Mouse (Mus musculus) midbrain, embryonic 14.5 days (tissue): ENCODE data around the gene Tmppe. TPM values are rescaled to one million over a fixed set of nuclear protein-coding genes. Genes with fewer than 3 reads are reported as not detected.

Source experiments
- ATAC-seq: fragments of 200-750 bp; cut with Nextera tagmentation; 2 replicates; pipeline ENCODE4 v1.8.0; 2017; ENCODE audit warnings: moderate number of reproducible peaks, moderate library complexity; ENCODE audit not compliant: low FRiP score, low TSS enrichment
- DNase-seq: peaks from one replicate; pipeline ENCODE4 v3.0.0-alpha.2; 2015
- H3K27ac ChIP-seq: fragments of 300-500 bp; sonication (generic); replicated peaks from 2 replicates; pipeline ENCODE4 v1.5.1; 2014; ENCODE audit warnings: mild to moderate bottlenecking, low read depth, low read length, moderate library complexity
- H3K27me3 ChIP-seq: fragments of 300-500 bp; sonication (generic); 2 replicates; pipeline ENCODE4 v1.6.1; 2014; ENCODE audit warnings: low read length, control low read depth, mixed read lengths; ENCODE audit not compliant: control insufficient read depth, insufficient read depth
- H3K36me3 ChIP-seq: fragments of 300-500 bp; sonication (generic); 2 replicates; pipeline ENCODE4 v1.6.1; 2014; ENCODE audit warnings: low read length, control low read depth; ENCODE audit not compliant: control insufficient read depth, insufficient read depth
- H3K4me1 ChIP-seq: fragments of 300-500 bp; sonication (generic); 2 replicates; pipeline ENCODE4 v1.6.1; 2014; ENCODE audit warnings: mild to moderate bottlenecking, antibody characterized with exemption, low read length, control low read depth; ENCODE audit not compliant: control insufficient read depth, insufficient read depth
- H3K4me2 ChIP-seq: fragments of 300-500 bp; sonication (generic); 2 replicates; pipeline ENCODE4 v1.6.1; 2014; ENCODE audit warnings: mild to moderate bottlenecking, low read length, moderate library complexity
- H3K4me3 ChIP-seq: fragments of 300-500 bp; sonication (generic); replicated peaks from 2 replicates; pipeline ENCODE4 v1.5.1; 2014; ENCODE audit warnings: low read depth, low read length
- H3K9ac ChIP-seq: fragments of 300-500 bp; sonication (generic); replicated peaks from 2 replicates; pipeline ENCODE4 v1.6.1; 2014; ENCODE audit warnings: mild to moderate bottlenecking, low read length, moderate library complexity
- H3K9me3 ChIP-seq: fragments of 300-500 bp; sonication (generic); 2 replicates; pipeline ENCODE4 v1.6.1; 2016; ENCODE audit warnings: low read length, control low read depth, mixed read lengths; ENCODE audit not compliant: control insufficient read depth
- WGBS: fragments of 180-500 bp; shearing (Covaris S2); extraction: QIAGEN DNeasy Blood & Tissue Kit; methylation state at CpG from one replicate; pipeline ENCODE4 v1.1.7; 2014; 5-methylcytosine and 5-hydroxymethylcytosine counted together
- polyA plus RNA-seq: library from polyadenylated mRNA; unstranded; fragments of >200 nt; fragmentation: Nextera tagmentation; extraction: Ambion mirVana; gene quantifications from 2 replicates; pipeline ENCODE4 v1.2.1, GENCODE M21; 2014

Tmppe gene
- polyA plus RNA-seq, 1 experiment from 2014 or later, result 4.1 TPM

- H3K4me3 ChIP-seq, result no peak overlapping the region
- WGBS, result 86% methylated on average over 9 of the region's 9 CpGs
- no peak for ATAC-seq
Observed at GRCm38 (mm10) chr9:114442893-114443292, 42.0 kb downstream of the Tmppe start.

GRCm38 (mm10) chr9:114443351-114443750 lies 42.4 kb downstream of the Tmppe start:
- Histone ChIP-seq H3K4me2 (no peak overlapping the region), H3K4me3 (no peak overlapping the region), H3K9me3 (no peaks in the 10 kb centered on the region), H3K36me3 (no peaks in the 10 kb centered on the region), H3K4me1 (no peaks in the 10 kb centered on the region), H3K27me3 (no peaks in the 10 kb centered on the region), H3K27ac (no peak overlapping the region), H3K9ac (no peak overlapping the region)
- WGBS, result 94% methylated on average over 8 of the region's 8 CpGs
- no peak for DNase-seq
- ATAC-seq, result no peak

More at GRCm38 (mm10) chr9:114442893-114443292, 42.0 kb downstream of the Tmppe start:
- no peak for DNase-seq
- Histone ChIP-seq H3K9ac (no peak overlapping the region), H3K9me3 (no peaks in the 10 kb centered on the region), H3K27me3 (no peaks in the 10 kb centered on the region), H3K4me2 (no peak overlapping the region), H3K27ac (no peak overlapping the region), H3K4me1 (no peaks in the 10 kb centered on the region), H3K36me3 (no peaks in the 10 kb centered on the region)

DNA sequence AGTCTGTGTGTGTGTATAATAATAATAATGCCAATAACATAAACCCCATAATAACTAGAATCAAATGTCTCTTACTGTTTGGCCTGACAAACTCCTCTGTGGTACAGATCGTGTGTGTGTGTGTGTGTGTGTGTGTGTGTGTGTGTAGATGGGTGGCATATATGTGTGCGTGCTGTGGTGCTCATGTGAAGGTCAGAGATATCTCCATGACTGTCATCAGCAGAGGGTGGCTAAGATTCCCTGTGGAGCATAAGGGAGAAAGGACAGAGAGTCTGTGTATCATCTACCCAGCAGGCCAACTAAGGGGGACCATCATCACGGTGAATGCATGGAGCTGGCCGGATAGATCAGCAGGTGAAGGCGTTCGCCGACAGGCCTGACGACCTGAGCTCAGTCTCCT lies 46.0 kb downstream of the Tmppe start:
- 92% methylated on average over 8 of the region's 8 CpGs for WGBS
- Histone ChIP-seq H3K4me3 (no peak overlapping the region), H3K36me3 (no peaks in the 10 kb centered on the region), H3K9me3 (no peaks in the 10 kb centered on the region), H3K9ac (no peak overlapping the region), H3K4me2 (no peak overlapping the region), H3K27me3 (no peaks in the 10 kb centered on the region), H3K27ac (no peak overlapping the region), H3K4me1 (no peaks in the 10 kb centered on the region)
- ATAC-seq, result no peak
- no peak for DNase-seq

DNA sequence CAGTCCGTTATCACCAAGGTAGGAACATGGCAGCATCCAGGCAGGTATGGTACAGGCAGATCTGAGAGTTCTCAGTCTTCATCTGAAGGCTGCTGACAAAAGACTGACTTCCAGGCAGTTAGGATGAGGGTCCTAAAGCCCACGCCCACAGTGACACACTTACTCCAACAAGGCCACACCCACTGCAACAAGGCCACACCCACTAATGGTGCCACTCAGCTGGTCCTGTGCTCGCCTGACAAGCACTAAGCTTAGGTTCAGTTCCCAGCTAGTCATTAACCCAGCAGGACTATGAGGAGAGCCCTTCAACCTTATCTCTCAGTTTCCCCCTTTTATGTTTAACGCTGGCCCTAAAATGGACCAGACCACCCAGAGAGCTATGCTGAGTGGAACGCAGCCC lies 47.8 kb downstream of the Tmppe start:
- no peak overlapping the region for H3K4me2 ChIP-seq
- no peaks in the 10 kb centered on the region for H3K27me3 ChIP-seq
- H3K9ac ChIP-seq, result no peak overlapping the region
- no peak overlapping the region for H3K4me3 ChIP-seq
- no peaks in the 10 kb centered on the region for H3K36me3 ChIP-seq
- ATAC-seq (no peak), DNase-seq (no peak)
- no peaks in the 10 kb centered on the region for H3K4me1 ChIP-seq
- WGBS, result 84% methylated on average over 5 of the region's 5 CpGs
- no peak overlapping the region for H3K27ac ChIP-seq
- no peaks in the 10 kb centered on the region for H3K9me3 ChIP-seq

DNA sequence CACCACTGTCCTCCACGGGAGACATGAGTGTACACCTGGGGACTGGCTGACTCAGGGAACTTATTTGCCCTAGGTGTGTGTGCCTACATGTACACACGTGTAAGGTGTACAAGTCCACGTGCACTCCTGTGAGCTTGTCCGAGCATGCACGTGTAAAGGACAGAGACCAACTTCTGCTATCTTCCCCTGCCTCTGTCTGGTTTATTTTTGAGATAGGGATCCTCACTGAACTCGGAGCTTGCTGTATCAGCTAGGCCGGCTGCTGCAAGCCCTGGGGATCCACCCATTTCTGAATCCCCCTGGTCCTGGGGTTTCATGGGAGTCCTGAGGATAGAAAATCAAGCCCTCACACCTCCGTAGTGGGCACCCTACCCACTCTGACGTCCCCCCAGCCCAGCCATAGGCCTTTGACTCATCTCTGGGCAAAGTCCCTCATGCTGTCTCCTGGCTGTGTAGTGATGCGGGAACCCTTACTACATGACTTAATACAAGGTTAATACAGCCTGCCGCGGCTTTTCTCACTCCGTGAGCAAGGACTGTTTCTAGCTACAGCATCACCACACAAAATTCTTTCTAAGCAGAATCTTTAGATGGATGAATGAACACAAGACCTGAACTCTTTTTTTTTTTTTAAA lies 48.3 kb downstream of the Tmppe start:
- H3K9ac ChIP-seq, result no peak overlapping the region
- H3K9me3 ChIP-seq, result no peaks in the 10 kb centered on the region
- H3K4me1 ChIP-seq, result no peaks in the 10 kb centered on the region
- no peak overlapping the region for H3K27ac ChIP-seq
- ATAC-seq (no peak), DNase-seq (no peak)
- no peaks in the 10 kb centered on the region for H3K27me3 ChIP-seq
- H3K4me2 ChIP-seq, result no peak overlapping the region
- H3K36me3 ChIP-seq, result no peaks in the 10 kb centered on the region
- no peak overlapping the region for H3K4me3 ChIP-seq
- 92% methylated on average over 13 of the region's 13 CpGs for WGBS

DNA sequence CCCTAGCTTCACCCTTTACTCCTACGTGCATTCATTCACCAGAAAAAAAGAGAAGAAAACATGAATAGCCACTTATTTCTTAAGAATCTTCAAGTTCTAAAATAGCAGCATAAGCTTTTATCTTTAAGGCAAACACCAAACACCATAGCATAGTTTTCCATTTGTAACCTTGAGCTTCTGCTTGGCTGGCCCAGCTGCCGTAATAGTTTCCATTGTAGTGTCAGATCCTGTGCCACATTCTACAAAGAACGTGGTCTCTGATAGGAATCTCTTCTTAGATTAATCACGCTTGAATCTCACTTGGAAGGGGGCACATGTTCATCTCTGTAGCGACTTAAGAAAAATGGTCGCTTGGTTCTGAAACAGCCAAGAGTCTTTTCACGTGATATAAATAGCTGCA lies 50.7 kb downstream of the Tmppe start:
- WGBS, result 84% methylated on average over 7 of the region's 7 CpGs
- H3K27me3 ChIP-seq, result no peaks in the 10 kb centered on the region
- no peak overlapping the region for H3K4me3 ChIP-seq
- DNase-seq, result no peak
- H3K4me2 ChIP-seq, result no peak overlapping the region
- no peak for ATAC-seq
- H3K9ac ChIP-seq, result no peak overlapping the region
- 0 out of 2 replicates have a peak, but pooled peaks cover 4% of the 10 kb centered on the region for H3K36me3 ChIP-seq
- no peak overlapping the region for H3K27ac ChIP-seq
- H3K4me1 ChIP-seq, result no peaks in the 10 kb centered on the region
- H3K9me3 ChIP-seq, result no peaks in the 10 kb centered on the region

- DNase-seq (no peak), ATAC-seq (no peak)
- Histone ChIP-seq H3K9ac (no peak overlapping the region), H3K4me3 (no peak overlapping the region), H3K36me3 (peaks cover 4% of the 10 kb centered on the region; the same call in 1 of the 2 replicates), H3K9me3 (no peaks in the 10 kb centered on the region), H3K4me1 (no peaks in the 10 kb centered on the region), H3K27ac (no peak overlapping the region), H3K4me2 (no peak overlapping the region), H3K27me3 (no peaks in the 10 kb centered on the region)
- 89% methylated on average over 6 of the region's 6 CpGs for WGBS
Observed at GRCm38 (mm10) chr9:114452418-114452817, 51.5 kb downstream of the Tmppe start.

DNA sequence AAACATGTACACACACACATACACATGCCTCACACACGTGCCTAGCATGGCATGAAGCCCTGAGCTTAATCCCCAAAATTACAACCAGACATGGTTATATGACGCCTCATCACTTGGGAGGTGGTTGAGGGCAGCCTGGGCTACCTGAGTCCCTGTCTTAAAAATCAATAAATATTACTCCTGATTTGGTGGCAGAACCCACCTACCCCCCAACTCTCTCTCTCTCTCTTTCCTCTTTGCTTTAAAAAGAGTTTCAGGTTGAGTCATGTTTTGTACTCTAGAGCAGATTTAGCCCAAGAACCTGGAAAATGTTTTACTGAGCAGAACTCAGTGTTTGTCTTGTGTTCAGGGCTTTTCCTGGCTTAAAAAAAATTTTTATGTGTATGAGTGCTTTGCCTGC lies 54.5 kb downstream of the Tmppe start:
- H3K4me3 ChIP-seq, result no peak overlapping the region
- DNase-seq (no peak), ATAC-seq (no peak)
- WGBS, result 88% methylated on average over 2 of the region's 2 CpGs
- H3K27ac ChIP-seq, result no peak overlapping the region
- H3K4me1 ChIP-seq, result no peaks in the 10 kb centered on the region
- no peak overlapping the region for H3K4me2 ChIP-seq
- H3K9ac ChIP-seq, result no peak overlapping the region
- H3K27me3 ChIP-seq, result no peaks in the 10 kb centered on the region
- H3K36me3 ChIP-seq, result peaks cover 14% of the 10 kb centered on the region; the same call in 1 of the 2 replicates
- H3K9me3 ChIP-seq, result no peaks in the 10 kb centered on the region
